Mouse (Mus musculus): ENCODE results near the gene Snrpf.

- TF ChIP-seq CTCF (IDR thresholded peaks at IDR 0.05; ENCODE audit: low read depth) = no peak
- no peak for TF ChIP-seq EP300 (IDR thresholded peaks at IDR 0.05; ENCODE audit: low read depth)
Observed at GRCm38 (mm10) chr10:93575960-93576359, 13.5 kb downstream of the Snrpf start.

Measured in heart, postnatal 0 days (tissue).